Mouse (Mus musculus) kidney, postnatal 4 days (tissue): ENCODE data around the gene Dnah17.

ENCODE experiments used
- DNase-seq, 2 experiments: peaks; one replicate each; pipeline ENCODE4 v3.0.0; 2021; ENCODE audit warnings: mixed read lengths in 2 of 2

Dnah17 gene

GRCm38 (mm10) chr11:117993190-117994175 is 137.0 kb downstream of the Dnah17 start:
- DNase-seq = no peak

DNA sequence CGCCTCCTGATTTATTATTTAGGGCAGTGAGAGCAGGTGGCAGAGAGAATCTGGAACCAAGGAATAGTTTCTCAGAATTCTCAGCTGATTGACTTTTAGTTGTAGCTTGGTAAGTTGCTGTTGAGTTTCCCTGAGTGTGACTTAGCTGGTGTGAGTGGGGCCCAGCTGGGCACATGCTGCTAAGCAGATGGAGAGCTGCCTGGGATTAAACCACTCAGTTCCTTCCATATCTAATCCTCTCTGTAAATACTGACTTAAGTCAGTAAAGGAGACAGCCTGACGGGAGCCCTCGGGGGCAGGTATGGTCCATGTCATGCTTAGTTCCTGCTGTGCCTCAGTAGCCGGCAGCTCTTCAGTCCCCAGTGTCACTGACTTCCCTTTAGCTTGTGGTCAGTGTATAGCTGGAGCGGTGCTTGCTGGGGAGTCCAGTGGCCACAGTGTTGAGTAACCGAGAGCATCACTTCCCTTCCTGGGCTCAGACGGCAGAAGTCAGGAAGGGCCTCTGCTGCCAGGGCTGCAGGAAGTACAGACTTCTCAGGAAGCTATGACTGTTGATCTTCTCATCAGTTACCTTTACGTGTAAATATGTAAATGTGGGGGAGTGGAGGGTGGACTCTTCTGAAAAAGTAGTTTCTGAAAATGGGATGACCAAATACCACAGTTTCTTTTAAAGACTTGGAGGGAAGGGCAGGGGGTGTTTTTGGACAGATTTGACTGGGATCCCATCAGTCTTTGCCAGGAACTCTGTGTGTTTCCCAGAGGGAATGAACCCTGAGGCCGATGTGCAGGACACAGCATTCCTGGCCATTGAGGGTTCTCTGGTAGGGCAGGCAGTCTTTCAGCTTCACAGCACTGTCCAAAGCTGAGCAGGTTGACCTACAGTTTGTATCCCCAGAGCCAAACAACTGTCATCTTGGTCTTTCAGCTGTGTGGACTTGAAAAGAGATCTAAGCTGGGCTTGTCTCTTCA is 138.6 kb downstream of the Dnah17 start:
- no peak for DNase-seq

GRCm38 (mm10) chr11:117989926-117990325 is 140.5 kb downstream of the Dnah17 start:
- no peak for DNase-seq

DNA sequence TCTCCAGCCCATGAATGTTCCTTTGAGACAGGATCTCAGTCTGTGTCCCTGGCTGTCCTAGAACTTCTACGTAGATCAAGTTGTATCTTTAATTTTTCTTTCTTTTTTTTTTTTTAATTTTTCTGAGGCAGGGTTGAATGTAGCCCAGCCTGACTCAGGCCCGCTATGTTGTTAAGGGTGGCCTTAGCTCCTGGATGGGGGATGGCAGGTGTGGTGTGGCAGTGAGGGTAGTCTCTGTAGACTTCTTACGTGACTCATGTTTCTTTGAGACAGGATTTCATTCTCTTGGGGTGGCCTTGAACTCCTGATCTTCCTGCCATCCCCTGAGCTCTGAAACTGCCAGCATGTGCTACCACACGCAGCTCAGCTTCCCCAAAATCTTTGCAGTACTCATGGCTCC is 141.2 kb downstream of the Dnah17 start:
- DNase-seq = no peak

- no peak for DNase-seq
These were observed 142.5 kb downstream of the Dnah17 start for GRCm38 (mm10) chr11:117987968-117988367.

- DNase-seq = peak; percentile 35 to 64
These were observed 143.4 kb downstream of the Dnah17 start for GRCm38 (mm10) chr11:117987032-117987451.

GRCm38 (mm10) chr11:117986126-117987031 is 144.1 kb downstream of the Dnah17 start, which contains the start of gene Pgs1:
Gene Pgs1 (plus strand): TSS chr11:117986292.
- DNase-seq = peak; percentile 92 to 95

- DNase-seq = no peak
These were observed 146.7 kb downstream of the Dnah17 start for GRCm38 (mm10) chr11:117983770-117984169.

DNA sequence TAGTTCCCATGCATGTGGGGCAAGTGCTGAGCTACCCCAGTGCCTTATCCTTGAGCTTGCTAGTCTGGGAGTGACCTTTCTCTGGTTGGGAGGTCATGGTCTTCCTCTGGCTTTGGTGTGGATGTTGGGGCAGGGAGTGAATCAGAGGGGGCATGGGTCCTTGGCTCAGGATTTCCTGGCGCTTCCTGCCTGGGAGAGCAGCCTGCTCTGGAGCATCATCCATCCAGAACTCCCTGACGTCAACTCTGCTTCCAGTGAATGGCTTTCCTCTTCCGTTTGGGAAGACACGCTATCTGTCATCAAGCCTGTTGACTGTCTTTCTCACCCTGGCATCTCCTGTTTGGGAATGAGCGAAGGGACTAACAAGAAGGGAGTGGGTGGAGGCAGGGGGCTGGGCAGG is 148.0 kb downstream of the Dnah17 start:
- no peak for DNase-seq

GRCm38 (mm10) chr11:117979388-117979787 is 151.0 kb downstream of the Dnah17 start:
- no peak for DNase-seq

GRCm38 (mm10) chr11:117977694-117978360 is 152.6 kb downstream of the Dnah17 start:
- no peak for DNase-seq

DNA sequence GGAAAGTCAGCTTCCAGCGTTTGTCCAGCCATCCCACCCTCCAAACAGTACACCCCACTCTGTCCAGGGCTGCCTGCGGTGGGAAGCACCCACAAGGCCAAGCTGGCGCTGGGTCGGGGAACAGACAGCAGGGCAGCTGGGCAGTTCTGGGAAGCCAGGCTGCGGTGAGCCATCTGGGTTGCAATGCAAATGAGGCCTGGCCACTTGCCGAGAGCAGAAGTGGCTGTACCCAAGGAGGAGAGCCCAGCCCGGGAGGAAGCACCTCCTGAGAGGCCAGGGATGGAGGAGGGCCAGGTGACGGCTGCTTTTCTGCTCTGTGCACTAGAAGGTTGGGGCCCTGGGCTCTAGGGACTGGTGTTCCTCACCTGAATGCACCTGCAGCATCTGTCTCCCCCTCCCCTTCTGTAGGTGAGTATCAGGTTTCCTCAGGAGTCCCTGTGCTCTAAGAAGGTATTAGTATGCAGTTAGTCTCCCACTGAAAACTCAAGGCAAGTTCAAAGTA is 154.3 kb downstream of the Dnah17 start:
- DNase-seq = peak in 1 of 2 experiments; percentile 73

GRCm38 (mm10) chr11:117975211-117975967 is 155.0 kb downstream of the Dnah17 start:
- DNase-seq = peak in 1 of 2 experiments; percentile 60

DNA sequence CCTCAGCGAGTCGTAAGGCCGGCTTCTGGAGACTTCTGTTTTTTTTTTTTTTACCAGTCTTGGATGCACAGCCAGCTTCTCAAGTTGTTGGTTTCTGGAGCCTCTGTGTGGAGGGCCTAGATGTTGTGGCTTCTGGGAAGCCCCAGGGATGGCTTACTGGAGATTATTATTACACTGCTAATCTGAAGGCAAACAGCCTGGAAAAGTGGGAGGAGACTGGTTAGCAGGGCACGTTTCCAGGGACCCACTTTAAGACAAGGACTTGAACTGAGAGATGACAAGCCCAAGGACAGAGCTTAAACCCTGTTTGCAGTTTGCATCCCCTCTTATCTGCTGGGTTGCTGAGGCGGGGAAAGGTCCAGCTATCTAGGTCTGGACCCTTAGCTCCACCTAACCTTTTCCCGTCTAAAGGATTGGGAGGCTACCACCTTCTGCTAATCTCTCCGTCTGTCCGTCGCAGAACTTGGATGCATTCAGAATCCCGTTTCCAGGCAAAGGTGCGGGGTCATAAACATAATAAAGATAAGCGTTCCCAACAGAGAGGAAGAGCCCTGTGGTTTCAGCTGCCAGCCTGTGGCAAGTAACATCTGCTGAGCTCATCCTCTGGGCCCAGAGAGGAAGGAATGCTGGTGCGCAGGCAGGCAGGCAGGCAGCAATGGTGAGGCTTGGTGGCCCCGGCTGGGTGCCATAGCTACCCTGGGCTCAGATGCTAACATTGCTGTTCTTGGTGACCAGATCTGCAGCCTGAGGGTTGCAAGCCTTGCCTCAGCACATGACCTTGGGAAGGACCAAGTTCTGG is 155.9 kb downstream of the Dnah17 start:
- DNase-seq = no peak

DNA sequence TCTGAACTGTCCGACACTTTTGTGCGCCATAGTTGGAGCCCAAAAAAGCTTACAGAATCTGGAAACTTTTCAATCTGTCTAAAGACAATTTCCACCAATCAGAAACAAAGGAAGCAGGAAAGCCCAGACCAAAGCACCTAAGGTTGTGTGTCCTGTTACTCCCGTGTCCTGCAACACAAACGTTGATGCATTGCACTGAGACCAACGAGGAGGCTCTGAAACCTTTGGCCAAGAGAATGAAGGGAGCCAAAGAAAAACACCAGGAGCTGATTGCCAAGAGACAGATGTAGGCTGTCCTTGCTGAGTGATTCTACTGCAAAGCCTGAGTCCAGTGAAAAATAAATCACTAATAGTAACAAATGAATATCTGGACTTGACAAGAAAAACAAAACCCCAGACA is 156.9 kb downstream of the Dnah17 start:
- DNase-seq = no peak

DNA sequence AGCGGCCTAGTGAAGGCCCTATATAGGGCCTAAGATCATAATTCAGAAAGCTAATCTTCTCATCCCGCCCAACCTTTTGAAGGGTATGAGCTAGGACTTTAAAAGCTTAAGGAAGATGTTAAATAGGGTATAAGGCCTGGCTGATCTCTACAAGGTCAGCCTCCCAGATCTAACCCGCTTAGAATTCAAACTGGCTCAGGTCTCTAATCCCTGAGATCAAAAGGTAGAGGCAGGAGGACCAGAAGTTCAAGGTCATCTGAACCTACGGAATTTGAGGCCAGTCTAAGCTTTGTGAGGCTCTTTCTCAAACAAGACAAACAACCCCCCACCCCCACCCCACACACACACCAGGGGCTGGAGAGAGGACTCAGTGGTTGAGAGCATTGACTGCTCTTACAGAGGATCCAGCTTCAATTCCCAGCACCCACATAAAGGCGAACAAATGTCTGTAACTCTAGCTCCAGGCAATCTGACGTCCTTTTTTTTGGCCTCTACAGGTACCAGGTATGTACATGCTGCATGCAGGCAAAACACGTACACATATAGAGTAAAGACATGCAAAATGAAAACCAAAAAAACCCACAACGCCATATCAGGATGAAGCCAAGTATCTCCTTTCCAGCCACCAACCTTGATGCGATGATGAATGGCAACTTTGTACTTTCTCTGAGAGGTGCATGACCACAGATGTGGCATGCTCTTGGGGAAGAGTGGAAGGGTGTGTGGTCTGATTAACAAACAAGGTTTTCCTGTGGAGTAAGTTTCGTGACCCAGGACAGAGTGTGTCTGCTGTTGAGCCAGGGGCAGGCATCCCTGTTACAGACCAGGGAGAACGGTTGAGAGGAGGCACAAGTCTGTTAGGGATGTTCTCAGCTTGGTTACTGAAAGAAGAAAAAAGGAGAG is 157.5 kb downstream of the Dnah17 start:
- DNase-seq = no peak
